Mouse (Mus musculus): ENCODE measurements around the gene Olfr1414. TPM values are rescaled to one million over a fixed set of nuclear protein-coding genes. Genes with fewer than 3 reads are reported as not detected.
"Not testable (repeated sequence)": the region's sequence is repeated elsewhere in the genome, so short reads cannot be mapped to it uniquely, and the experiment has no call there.

Olfr1414 gene
- polyA plus RNA-seq (2012; rRNA removed) = not detected in 2 replicates

GRCm38 (mm10) chr1:92518561-92518960 lies at the start of gene Olfr1414:
Olfr1414 (minus strand) TSS chr1:92518661.
- TF ChIP-seq POLR2A (IDR thresholded peaks at IDR 0.05; ENCODE audit: borderline replicate concordance, insufficient read depth, low read length) (no peak), CTCF (IDR thresholded peaks at IDR 0.05; ENCODE audit: borderline replicate concordance, insufficient read depth, low read depth, low read length) (no peak)
- DNase-seq = no peak
- Histone ChIP-seq H3K27ac (ENCODE audit: insufficient read depth, low read length) (no peak within 1 kb of the TSS), H3K4me3 (replicated peaks; ENCODE audit: insufficient read depth, low read depth, low read length) (no peak within 1 kb of the TSS), H3K27me3 (ENCODE audit: control insufficient read depth, insufficient read depth, low read length) (no peaks in the 10 kb centered on the region), H3K4me1 (ENCODE audit: control insufficient read depth, insufficient read depth, low read length) (no peaks in the 10 kb centered on the region)
- WGBS = 88% methylated on average over 3 of the region's 3 CpGs

- 73% methylated on average over 2 of the region's 2 CpGs for WGBS
Measured at GRCm38 (mm10) chr1:92545929-92546328, 27.5 kb upstream of the Olfr1414 start.

GRCm38 (mm10) chr1:92539071-92539470 lies 20.6 kb upstream of the Olfr1414 start:
- Histone ChIP-seq H3K4me3 (replicated peaks; ENCODE audit: insufficient read depth, low read depth, low read length) (no peak overlapping the region), H3K27ac (ENCODE audit: insufficient read depth, low read length) (no peak overlapping the region), H3K27me3 (ENCODE audit: control insufficient read depth, insufficient read depth, low read length) (no peaks in the 10 kb centered on the region; the same call in 1 of the 2 replicates), H3K4me1 (ENCODE audit: control insufficient read depth, insufficient read depth, low read length) (no peaks in the 10 kb centered on the region)
- TF ChIP-seq CTCF (IDR thresholded peaks at IDR 0.05; ENCODE audit: borderline replicate concordance, insufficient read depth, low read depth, low read length) (no peak), POLR2A (IDR thresholded peaks at IDR 0.05; ENCODE audit: borderline replicate concordance, insufficient read depth, low read length) (no peak)
- no peak for DNase-seq
- 22% methylated on average over 2 of the region's 2 CpGs for WGBS

More at GRCm38 (mm10) chr1:92545929-92546328, 27.5 kb upstream of the Olfr1414 start:
- Histone ChIP-seq H3K27me3 (ENCODE audit: control insufficient read depth, insufficient read depth, low read length) (no peaks in the 10 kb centered on the region), H3K27ac (ENCODE audit: insufficient read depth, low read length) (no peak overlapping the region), H3K4me3 (replicated peaks; ENCODE audit: insufficient read depth, low read depth, low read length) (no peak overlapping the region), H3K4me1 (ENCODE audit: control insufficient read depth, insufficient read depth, low read length) (no peaks in the 10 kb centered on the region)
- DNase-seq = no peak
- TF ChIP-seq CTCF (IDR thresholded peaks at IDR 0.05; ENCODE audit: borderline replicate concordance, insufficient read depth, low read depth, low read length) = no peak
- no peak for TF ChIP-seq POLR2A (IDR thresholded peaks at IDR 0.05; ENCODE audit: borderline replicate concordance, insufficient read depth, low read length)

GRCm38 (mm10) chr1:92536972-92537371 lies 18.5 kb upstream of the Olfr1414 start:
- WGBS = 47% methylated on average over 5 of the region's 5 CpGs
- TF ChIP-seq POLR2A (IDR thresholded peaks at IDR 0.05; ENCODE audit: borderline replicate concordance, insufficient read depth, low read length) (no peak), CTCF (IDR thresholded peaks at IDR 0.05; ENCODE audit: borderline replicate concordance, insufficient read depth, low read depth, low read length) (no peak)
- H3K27me3 ChIP-seq (ENCODE audit: control insufficient read depth, insufficient read depth, low read length) = no peaks in the 10 kb centered on the region; the same call in 1 of the 2 replicates
- no peak overlapping the region for H3K4me3 ChIP-seq (replicated peaks; ENCODE audit: insufficient read depth, low read depth, low read length)
- no peaks in the 10 kb centered on the region for H3K4me1 ChIP-seq (ENCODE audit: control insufficient read depth, insufficient read depth, low read length)
- DNase-seq = no peak
- no peak overlapping the region for H3K27ac ChIP-seq (ENCODE audit: insufficient read depth, low read length)

GRCm38 (mm10) chr1:92523764-92524163 lies 5.3 kb upstream of the Olfr1414 start:
- TF ChIP-seq CTCF (IDR thresholded peaks at IDR 0.05; ENCODE audit: borderline replicate concordance, insufficient read depth, low read depth, low read length) (no peak), POLR2A (IDR thresholded peaks at IDR 0.05; ENCODE audit: borderline replicate concordance, insufficient read depth, low read length) (no peak)

GRCm38 (mm10) chr1:92521376-92521775 lies 2.9 kb upstream of the Olfr1414 start:
- Histone ChIP-seq H3K4me3 (replicated peaks; ENCODE audit: insufficient read depth, low read depth, low read length) (peak overlapping the region; percentile 41), H3K27ac (ENCODE audit: insufficient read depth, low read length) (no peak overlapping the region), H3K4me1 (ENCODE audit: control insufficient read depth, insufficient read depth, low read length) (no peaks in the 10 kb centered on the region), H3K27me3 (ENCODE audit: control insufficient read depth, insufficient read depth, low read length) (no peaks in the 10 kb centered on the region)
- DNase-seq = peak; percentile 57
- TF ChIP-seq CTCF (IDR thresholded peaks at IDR 0.05; ENCODE audit: borderline replicate concordance, insufficient read depth, low read depth, low read length) (peak; percentile 64), POLR2A (IDR thresholded peaks at IDR 0.05; ENCODE audit: borderline replicate concordance, insufficient read depth, low read length) (no peak)
- 4% methylated on average over 10 of the region's 10 CpGs for WGBS

More at GRCm38 (mm10) chr1:92523764-92524163, 5.3 kb upstream of the Olfr1414 start:
- H3K4me3 ChIP-seq (replicated peaks; ENCODE audit: insufficient read depth, low read depth, low read length) = no peak overlapping the region
- H3K27ac ChIP-seq (ENCODE audit: insufficient read depth, low read length) = no peak overlapping the region
- H3K27me3 ChIP-seq (ENCODE audit: control insufficient read depth, insufficient read depth, low read length) = no peaks in the 10 kb centered on the region
- no peaks in the 10 kb centered on the region for H3K4me1 ChIP-seq (ENCODE audit: control insufficient read depth, insufficient read depth, low read length)
- WGBS = 80% methylated on average over 3 of the region's 3 CpGs
- no peak for DNase-seq

- Histone ChIP-seq H3K27ac (ENCODE audit: insufficient read depth, low read length) (no peak overlapping the region), H3K4me1 (ENCODE audit: control insufficient read depth, insufficient read depth, low read length) (no peaks in the 10 kb centered on the region), H3K27me3 (ENCODE audit: control insufficient read depth, insufficient read depth, low read length) (no peaks in the 10 kb centered on the region), H3K4me3 (replicated peaks; ENCODE audit: insufficient read depth, low read depth, low read length) (no peak overlapping the region)
- TF ChIP-seq POLR2A (IDR thresholded peaks at IDR 0.05; ENCODE audit: borderline replicate concordance, insufficient read depth, low read length) (no peak), CTCF (IDR thresholded peaks at IDR 0.05; ENCODE audit: borderline replicate concordance, insufficient read depth, low read depth, low read length) (no peak)
- DNase-seq = no peak
- whole genome bisulfite sequencing = 88% methylated on average over 6 of the region's 6 CpGs
Measured at GRCm38 (mm10) chr1:92519046-92519445, 585 bp upstream of the Olfr1414 start.

- H3K27me3 ChIP-seq (ENCODE audit: control insufficient read depth, insufficient read depth, low read length) = no peaks in the 10 kb centered on the region
- no peak overlapping the region for H3K27ac ChIP-seq (ENCODE audit: insufficient read depth, low read length)
- TF ChIP-seq POLR2A (IDR thresholded peaks at IDR 0.05; ENCODE audit: borderline replicate concordance, insufficient read depth, low read length) = no peak
- 86% methylated on average over 11 of the region's 11 CpGs for WGBS
- no peak for DNase-seq
- H3K4me1 ChIP-seq (ENCODE audit: control insufficient read depth, insufficient read depth, low read length) = no peaks in the 10 kb centered on the region
- no peak overlapping the region for H3K4me3 ChIP-seq (replicated peaks; ENCODE audit: insufficient read depth, low read depth, low read length)
Measured at GRCm38 (mm10) chr1:92515390-92515789, 3.1 kb downstream of the Olfr1414 start.

GRCm38 (mm10) chr1:92511646-92512045 lies 6.8 kb downstream of the Olfr1414 start:
- not testable (repeated sequence) for H3K27me3 ChIP-seq (ENCODE audit: control insufficient read depth, insufficient read depth, low read length); H3K4me1 ChIP-seq (ENCODE audit: control insufficient read depth, insufficient read depth, low read length); DNase-seq; H3K27ac ChIP-seq (ENCODE audit: insufficient read depth, low read length); H3K4me3 ChIP-seq (replicated peaks; ENCODE audit: insufficient read depth, low read depth, low read length)
- 78% methylated on average over 5 of the region's 5 CpGs for WGBS

Data from cerebellum, adult 2 months (tissue).